Mouse (Mus musculus) 3134 (cell line): ENCODE data around the gene Sec24b.

ENCODE experiments used
- DNase-seq: peaks from one replicate; pipeline ENCODE4 v3.0.0-alpha.2; 2011; ENCODE audit warnings: low spot score; ENCODE audit not compliant: insufficient read length; ENCODE audit errors: extremely low read depth

The Sec24b gene

DNA sequence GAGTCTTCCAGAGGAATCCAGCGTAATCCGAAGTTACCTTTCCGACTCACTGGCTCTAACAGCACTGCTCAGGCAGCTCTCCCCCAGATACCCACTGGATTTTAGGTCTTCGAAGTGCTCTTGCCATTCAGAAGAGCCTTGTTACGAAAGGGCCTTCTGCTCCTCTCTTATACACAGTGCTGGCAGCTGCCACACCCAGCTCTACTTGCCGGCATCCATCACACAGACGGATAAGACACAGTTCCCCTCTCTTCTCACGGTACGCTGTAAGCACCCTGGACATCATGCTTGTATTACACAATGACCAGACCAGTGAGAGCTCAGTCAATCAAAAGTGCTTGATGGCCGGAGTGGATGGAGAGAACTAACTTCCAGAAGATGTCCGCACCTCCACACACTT is 79.6 kb downstream of the Sec24b start:
- DNase-seq: no peak

DNA sequence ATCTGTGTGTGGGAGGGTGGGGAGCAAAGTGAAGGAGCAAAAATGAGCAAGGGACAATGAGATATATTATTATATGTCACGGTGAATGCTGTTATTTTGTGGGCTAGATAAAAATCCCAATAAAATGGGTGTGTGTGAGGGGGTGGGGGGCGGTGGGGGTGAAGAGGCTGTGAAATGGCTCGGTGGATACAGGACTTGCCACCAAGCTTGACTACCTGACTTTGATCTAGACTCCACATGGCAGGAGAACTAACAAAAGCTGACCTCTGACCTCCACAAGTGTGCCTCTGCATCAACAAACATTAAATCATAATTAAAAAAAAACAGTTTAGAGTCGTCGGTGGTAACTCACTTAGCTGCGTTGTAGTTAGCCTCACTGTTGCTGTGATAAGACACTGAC is 81.8 kb downstream of the Sec24b start:
- DNase-seq: no peak

DNA sequence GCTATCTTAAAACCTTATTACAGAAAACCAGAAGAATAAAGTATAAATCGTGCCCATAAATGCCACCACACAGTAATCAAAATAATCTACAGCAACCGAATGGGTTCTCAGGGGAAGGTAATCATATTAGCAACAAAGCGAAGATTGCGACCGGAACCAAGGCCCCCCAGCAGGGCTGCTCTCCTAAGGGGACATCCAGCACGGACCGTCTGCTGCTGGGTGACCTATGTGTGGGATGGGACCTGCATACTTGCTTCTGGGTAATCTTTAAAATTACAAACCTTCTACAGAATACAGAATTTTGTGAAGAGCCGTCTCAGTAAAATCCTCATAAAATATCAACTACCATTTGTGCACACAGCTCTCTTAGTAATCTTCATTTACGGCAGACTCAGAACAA is 82.6 kb downstream of the Sec24b start:
- DNase-seq: no peak

DNA sequence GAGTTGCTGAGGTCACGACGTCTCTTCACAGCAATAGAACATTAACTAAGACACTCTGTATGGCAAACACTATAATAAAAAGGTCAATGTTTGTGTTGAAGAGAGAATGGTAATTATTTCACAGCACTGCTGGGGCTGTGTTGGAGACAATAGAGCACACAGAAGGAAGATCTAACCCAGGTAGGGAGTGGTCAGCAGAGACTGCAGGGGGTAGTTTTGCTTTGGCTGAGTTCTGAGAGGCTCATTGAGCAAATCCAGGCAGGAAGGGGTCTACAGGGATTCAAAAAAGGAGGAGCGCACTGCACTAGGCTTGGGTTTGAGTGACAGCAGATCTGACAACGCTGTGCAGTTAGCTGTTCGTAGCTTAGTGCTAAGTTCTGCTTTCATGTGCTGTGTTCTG is 85.0 kb downstream of the Sec24b start:
- no peak for DNase-seq

DNA sequence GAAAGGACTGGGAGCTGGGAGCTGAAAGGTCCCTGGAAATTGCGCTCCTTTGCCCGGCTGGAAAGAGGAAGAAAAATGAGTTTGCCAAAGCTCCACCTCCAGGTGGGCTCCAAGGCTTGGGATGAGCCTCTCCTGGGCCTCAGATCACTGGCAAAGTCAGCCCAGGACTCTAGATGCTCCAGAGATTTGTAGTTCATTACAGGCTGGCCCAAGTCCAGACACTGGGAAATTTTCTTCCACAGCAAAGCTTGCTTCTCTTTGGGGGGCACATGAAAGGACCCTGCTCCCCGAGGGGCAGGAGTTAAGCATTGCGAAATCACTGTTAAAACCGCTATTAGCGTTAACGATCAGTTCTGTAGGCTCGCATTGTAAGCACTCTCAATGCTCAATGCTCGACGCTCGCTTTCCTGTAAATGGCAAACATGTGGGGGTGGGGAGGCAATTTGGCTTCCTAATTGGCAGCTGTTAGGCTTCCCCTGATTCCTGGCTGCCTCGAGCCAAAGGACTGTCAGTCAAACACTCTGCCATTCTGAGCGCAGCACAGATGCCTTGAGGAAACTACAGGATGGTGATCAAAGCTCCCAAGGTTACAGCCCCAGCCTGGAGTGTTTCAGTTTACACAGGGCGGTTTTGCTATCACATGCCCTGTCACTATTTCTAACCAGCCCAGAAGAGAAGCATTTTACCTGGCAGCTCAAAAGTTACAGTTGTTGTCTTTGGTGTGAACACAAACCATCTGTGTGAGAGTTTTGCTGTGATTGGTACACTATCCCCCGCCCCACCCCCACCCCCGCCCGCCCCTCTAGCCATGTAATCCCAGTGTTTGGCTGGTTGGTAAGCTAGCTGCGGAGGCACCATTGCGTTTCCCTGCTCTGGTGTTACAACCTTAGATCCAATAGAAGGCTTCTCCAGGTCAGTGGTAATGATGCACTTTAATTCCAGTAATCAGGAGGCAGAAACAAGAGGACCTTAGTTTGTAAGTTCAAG is 90.5 kb downstream of the Sec24b start:
- DNase-seq: no peak

DNA sequence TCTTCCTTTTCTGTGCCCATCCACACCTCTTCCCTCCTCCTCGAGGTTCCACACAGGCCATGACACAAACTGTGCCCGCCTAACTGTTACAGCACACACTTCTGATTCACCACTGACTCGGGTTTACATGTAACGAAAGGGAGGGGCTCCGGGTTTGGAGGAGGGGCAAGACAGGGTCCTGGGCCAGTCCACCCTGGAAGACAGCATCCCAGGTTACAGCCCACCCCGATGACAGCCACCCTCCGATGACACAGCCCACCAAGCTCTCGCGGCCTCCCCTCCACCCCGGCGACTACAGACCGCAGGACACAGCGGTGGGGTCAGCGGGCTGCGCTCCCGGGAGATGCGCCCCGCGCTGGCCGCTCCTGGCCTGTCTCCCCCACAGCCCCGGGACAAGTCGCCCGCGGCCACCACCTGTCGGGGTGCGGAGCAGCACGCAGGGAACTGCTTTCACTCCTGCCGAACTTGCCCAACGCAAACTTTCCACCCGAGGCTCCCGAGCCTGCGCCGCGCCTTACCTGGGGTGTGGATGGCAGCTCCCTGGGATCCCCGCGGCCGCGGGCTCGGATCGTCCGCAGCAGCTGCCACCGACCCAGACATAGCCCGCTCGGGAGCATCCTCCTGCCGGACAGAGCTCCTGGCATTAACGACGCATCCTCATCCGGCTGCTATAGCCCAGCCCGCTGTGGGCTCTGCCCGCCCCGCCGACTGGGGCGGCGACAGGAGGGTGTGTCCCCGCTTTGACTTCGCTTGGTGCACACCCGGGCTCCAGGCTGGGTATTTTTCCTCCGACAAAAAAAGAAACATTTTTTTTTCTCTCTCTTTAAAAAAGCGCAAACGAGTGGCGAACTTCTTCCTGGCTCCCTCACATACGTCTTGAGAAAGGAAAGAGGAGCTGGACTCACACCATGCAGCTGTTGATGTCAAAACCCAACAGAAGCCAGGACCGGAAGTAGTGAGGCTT is 91.6 kb downstream of the Sec24b start, which contains the start of gene Mcub:
Mcub (minus strand) TSS at position 775 of the 964 bp plus-strand sequence.
- peak; percentile 75 for DNase-seq

DNA sequence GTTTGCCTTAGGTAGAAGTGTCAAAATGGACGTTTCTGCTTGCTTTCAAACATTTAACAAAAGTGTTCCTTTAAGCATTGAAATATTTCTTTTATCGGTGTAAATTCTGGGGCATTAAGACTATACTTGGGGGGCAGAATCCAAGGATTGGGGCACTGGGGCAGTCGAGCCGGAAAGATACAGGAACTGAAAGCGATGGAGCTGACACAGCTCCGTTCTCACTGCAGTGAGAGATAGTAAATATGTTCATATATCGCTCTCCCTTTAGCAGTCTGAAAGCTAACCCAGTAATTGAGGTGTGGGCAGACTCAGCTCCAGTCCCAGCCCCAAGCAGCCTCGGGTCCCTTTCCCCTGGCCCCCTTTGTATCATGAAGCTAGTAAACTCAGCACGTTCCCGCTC is 92.3 kb downstream of the Sec24b start:
- DNase-seq: no peak

DNA sequence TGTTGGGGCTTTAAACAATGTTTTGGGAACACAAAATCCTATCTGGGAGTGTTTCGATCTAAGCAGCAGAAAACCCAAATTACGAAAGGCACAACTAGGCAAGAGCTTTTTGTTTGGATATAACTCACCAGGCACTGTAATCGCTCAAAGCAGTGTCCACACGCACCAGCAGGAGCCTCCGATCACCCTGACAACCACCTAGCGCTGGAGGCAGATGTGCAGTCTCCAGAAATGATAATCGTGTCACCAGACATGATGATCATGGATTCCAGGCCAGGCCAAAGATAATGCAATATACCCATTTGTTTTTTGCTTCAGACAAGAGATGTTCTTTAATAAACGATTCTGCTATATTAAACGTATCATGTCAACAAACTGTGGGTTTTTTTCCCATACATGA is 93.5 kb downstream of the Sec24b start:
- no peak for DNase-seq

DNA sequence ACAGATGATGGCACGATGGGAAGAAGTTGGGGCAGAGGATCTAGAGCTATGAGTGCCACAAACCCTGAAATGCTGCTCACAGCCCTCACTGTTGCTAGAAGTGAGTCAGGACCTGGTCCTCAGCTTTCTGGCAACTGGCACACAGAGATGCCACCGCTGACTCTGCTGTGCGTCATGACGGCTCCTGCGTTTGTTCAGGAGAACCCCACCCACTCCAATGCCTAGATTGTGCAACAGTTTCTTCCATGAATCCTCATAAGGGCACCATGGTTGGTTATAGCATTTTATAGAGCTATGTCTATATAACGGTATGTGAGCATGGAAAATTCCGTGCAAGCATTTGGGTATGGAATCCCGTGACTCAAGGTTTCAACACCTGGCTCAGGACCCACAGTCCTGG is 96.7 kb downstream of the Sec24b start:
- DNase-seq: no peak

DNA sequence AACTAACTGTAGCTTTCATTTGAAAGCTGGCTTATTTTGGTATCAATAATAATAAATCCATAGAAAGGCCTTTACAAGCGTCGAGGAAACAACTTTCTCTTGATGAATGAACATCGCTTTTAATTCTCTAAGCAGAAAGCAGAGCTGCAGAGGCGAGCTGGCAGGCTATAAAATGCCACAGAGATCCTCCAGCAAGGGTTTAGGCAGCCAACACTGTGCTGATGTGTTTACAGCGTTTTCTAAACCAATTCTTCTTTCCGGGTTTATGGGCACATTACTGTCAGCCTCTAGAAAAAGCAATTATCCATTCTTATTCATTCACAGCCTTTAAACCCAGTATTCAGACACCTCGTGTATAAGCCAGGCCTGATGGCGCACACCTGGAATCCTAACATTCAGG is 98.8 kb downstream of the Sec24b start:
- DNase-seq: no peak

DNA sequence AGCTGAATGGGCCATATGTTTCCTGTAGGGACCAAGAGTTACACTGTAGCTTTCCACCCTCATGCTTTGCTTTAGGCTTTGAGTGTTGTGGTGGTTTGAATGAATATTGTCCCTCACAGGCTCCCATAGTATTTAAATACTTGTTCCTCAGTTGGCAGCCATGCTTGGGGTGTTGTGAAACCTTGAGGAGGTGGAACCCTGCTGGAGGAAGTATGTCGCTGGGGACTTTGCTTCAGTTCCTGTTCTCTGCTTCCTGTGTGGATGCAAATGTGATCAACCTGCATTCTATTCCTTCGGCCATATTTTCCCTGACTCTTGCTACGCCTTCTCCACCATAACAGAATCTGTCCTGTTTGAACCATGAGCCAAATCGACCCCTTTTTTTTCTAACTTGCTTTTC is 108.1 kb downstream of the Sec24b start:
- DNase-seq: no peak

DNA sequence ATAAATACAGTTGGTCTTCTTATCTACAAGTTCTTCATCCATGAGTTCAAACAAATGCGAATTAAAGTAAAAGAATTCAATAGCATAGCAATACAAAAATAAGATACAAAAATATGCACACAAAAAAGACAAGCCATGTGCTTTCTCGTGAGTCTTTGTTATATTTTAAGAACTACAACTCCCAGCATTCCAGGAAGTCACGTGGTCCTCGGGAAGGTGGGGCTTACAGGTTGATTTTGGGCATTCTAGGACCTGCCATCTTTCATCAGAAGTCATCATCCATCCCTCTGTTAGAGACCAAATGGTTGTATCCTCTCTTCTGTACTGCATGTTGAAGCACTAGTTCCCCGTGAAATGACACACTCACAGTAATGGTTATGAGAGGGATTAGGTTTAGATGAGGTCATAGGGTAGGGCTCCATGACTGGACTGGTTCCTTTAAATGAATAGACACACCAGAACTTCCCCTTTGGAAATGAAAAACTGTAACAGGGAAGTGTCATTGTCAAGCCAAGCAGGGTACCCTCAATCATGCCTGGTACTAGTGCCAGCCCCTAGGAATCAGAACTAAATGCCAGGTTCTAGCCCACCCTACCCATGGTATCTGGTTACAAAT is 112.1 kb downstream of the Sec24b start:
- DNase-seq: no peak

DNA sequence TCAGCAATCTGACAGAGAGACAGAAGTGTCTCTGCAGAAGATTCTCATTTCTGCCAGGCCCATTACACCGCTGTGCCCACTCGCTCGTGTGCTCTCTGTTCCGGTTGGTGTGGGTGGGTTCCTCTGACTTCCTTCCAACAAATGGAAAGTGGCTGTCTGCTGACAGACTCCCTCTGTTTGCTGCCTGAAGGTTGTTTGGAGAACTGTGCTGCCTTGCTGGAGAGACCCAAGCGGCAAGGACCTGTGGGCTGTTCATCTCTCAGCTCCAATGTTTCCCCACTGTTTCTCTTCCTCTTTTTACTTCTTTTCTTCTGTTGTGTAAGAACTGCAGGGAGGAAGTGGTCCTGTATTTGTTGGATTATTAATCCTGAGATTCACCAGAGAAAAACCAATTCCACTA is 113.0 kb downstream of the Sec24b start:
- no peak for DNase-seq

DNA sequence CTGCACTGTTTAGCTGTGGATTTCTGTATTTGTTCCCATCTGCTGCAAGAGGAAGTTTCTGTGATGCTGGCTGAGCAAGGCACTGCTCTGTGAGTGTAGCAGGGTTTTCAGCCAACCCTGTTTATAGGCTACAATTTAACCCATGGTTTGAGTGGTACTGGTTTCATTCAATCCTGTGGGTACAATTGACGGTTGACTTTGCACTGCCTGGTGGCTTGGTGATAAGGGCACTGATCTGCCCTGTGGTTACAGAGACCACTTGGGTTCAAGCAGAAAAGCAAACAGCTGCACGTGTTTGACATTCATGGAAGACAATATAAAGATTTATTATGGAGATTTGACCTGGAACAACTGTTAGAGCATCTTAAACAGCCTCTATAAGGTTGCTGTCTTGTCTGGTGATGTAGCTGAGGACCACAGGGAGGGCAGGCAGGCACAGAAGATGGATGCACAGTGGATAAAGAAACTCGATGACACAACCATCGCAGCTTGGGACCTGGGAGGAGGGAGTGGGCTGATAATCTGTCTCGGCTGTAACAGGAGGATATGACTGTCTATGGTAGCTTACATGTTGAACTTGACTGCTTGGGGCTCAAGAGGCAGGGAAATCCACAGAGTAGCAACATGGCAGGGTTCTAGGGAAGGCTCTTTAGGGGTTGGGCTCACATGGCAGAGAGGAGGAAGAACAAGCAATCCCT is 115.0 kb downstream of the Sec24b start:
- no peak for DNase-seq

DNA sequence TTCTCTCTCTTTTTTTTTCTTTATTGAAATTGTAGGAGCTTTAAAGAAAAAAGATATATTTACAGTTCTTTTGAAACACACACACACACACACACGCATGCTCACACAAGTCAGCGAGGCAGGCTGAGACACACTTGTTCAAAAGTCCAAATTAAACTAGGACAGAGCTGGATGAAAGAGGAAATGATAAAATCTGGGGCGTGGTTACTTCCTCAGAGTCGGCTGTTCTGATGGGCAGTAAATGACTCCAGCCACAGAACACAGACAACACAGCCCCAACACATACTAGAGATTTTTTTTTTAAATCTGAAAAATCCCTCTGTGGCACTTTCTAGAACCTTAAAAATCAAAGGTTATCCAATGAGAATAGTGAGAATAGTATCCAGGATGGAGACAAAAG is 117.5 kb downstream of the Sec24b start:
- DNase-seq: no peak

DNA sequence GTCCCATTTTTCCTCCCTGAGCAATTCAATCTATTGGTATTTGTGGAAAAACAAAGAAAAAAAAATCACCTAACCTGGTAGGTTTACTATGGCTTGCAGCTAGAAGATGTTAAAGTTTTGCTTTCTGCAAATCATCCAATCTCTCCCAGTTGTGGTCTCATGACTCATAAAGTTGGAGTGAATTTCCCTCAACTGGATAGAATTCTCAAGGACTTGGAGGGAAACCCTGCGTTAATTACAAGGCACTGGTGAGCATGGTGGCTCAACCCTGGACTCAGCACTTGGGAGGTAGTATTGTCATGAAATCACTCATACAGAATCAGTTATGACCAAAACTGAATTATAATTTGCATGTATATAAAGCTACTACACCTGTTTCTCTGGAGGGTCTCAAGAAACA is 120.1 kb downstream of the Sec24b start:
- DNase-seq: no peak

DNA sequence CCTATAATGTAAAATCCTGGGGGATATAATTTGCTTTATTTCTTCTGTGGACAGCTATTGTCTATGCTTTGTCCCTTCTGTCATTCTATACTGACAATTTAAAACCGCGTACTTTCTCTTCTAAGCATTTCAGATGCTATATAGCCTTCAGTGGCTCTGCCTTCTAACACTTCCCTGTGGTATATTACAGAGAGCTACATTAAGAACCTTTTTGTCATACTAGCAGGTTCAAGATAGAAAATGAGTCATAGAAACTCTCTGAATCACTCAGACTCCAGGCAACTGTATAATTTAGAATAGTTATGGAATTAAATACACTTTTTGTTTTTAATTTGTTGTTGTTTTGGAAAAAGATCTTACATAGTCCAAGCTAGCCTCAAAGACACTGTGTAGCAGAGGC is 120.6 kb downstream of the Sec24b start:
- DNase-seq: no peak

DNA sequence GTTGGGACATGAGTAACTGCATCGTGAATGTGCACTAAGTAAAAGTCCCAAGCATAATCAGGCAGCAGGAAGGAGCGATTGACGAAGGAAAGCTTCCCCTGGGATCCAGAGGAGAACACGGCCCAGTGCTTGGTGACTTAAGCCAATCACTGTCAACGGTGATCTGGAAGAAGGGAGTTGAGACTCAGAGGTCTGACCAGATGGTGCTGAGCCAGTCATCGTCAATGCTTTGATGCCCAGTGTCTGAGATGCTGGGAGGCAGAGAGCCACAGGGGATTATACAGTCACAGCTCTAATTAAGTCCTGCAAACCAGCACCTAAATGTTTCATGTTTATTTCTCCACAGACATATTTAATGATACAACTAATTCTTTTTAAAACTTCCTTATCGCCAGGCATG is 122.3 kb downstream of the Sec24b start:
- no peak for DNase-seq

DNA sequence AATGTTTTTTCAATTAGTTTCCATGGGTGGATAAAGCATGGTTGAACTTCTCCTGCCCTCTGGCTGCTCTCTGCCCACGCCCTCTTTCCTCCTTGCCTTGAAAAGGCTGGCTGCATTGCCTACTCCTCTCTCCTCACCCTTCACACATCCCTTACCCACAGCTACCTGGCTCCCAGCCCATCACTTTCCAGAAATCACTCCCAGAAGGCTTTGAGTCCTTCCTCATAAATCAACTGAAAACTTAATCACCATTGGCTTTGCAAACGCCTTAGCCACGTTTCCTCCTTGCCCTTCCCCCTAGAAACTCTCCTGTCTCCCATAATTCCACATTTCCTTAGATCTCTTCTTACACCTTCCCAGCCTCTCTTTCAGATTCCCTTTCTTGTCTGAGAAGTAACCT is 123.5 kb downstream of the Sec24b start:
- no peak for DNase-seq

DNA sequence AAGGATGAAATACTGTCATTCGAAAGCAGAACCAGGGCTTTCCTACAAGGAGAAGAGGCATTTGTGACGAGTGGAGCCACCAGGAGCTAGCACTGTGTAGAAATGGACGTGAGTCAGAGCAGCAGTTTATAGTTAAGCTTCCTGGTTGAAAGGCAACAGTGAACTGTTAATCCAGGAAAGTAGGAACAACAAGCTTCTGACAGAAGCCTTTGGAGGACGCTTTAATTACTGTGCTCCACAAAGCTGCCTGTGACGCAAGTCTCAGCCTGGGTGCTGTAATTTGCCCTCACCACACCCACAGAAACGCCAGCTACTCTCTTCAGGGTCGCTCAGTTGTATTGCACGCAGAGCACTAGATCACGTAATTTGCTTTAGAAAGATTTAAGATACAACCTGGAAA is 124.8 kb downstream of the Sec24b start:
- no peak for DNase-seq
